Mouse (Mus musculus): ENCODE measurements around the gene Kbtbd4.

- no peak for TF ChIP-seq GATA1 (IDR thresholded peaks at IDR 0.05; ENCODE audit: low read length)
- no peak for TF ChIP-seq TAL1 (IDR thresholded peaks at IDR 0.05; ENCODE audit: low read length)
Observed at GRCm38 (mm10) chr2:90916560-90917232, 12.2 kb downstream of the Kbtbd4 start.
